ENCODE assay signal across 12 mouse cellular contexts in the genomic region with DNA sequence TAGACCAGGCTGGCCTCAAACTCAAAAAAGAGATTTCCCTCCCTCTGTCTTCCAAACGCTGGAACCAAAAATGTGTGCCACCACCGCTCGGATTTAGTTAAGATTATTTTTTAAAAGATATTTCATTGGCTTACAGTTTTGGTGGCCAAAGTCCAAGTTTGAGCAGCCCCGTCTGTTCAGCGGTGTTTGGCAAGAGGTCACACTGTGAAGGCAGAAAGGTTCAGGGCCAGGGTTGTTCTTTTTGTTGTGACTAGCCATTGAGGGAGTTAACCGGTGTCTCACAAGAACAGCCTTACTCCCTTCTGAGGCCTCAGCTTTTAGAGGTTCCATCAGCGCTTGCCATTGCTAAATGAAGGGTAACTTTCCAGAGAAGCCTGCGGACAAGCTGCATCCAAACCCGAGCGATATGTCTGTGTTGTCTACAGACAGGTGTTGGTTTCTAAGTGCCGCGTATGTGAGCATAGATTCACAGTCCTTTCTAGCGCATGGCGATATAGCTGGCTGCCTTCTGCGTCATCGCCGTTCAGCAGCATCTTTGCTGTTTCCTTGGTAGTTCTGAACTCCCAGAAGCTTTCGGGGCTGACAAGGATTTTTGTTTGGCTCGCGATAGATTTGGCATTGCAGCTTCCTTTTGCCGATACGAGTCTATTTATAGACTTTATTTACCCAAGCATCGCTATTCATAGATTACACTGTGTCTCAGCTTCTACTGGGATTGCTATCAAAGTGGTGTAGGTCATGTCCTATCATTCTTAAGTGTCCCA. TPM values are rescaled to one million over a fixed set of nuclear protein-coding genes. Genes with fewer than 3 reads are reported as not detected.
DNase-seq lines count a peak whose midpoint lies in the region; ATAC-seq and TF ChIP-seq lines count a peak whose summit lies in the region.
"Had no signal": no experiment of that assay in that cellular context is flagged by ENCODE, and none has a peak within 500 bp of the region (broad histone marks: within the 10 kb centered on the region; RNA-seq: fewer than 3 reads in every experiment).

No protein-coding gene starts in this region.

- no peak for DNase-seq in kidney, postnatal 4 days
- no peak for DNase-seq in spleen, adult 2 months (ENCODE audit: low read depth in 1 of 2, low spot score in 2 of 2)
- no peak for DNase-seq in spleen, adult 12 weeks (ENCODE audit: low spot score)
- DNase-seq: kidney, adult 11 months; thymus, adult 2 months had no signal

- no peak overlapping the region for H3K4me3 ChIP-seq in forebrain, embryonic 15.5 days
- no peak overlapping the region for H3K4me3 ChIP-seq in forebrain, embryonic 12.5 days (replicated peaks)
- no peak overlapping the region for H3K4me3 ChIP-seq in kidney, embryonic 16.5 days (ENCODE audit: low read length)
- no peak overlapping the region for H3K4me3 ChIP-seq in spleen, adult 2 months (ENCODE audit: extremely low read depth, insufficient read depth, insufficient read length)
- H3K4me3 ChIP-seq in small intestine, adult 2 months (ENCODE audit: low read depth, low read length) = no peak overlapping the region
- no peak overlapping the region for H3K4me3 ChIP-seq in hindbrain, embryonic 12.5 days
- H3K4me3 ChIP-seq: embryonic facial prominence, embryonic 15.5 days had no signal

- H3K4me1 ChIP-seq in forebrain, embryonic 15.5 days = peaks cover 3% of the 10 kb centered on the region; the same call in 1 of the 2 replicates
- H3K4me1 ChIP-seq in forebrain, embryonic 12.5 days = no peaks in the 10 kb centered on the region
- H3K4me1 ChIP-seq in kidney, embryonic 16.5 days (ENCODE audit: insufficient read depth, low read length) = peaks cover 8% of the 10 kb centered on the region
- peaks cover 9% of the 10 kb centered on the region; the same call in 1 of the 2 replicates for H3K4me1 ChIP-seq in spleen, adult 2 months (ENCODE audit: control insufficient read depth, insufficient read depth, insufficient read length)
- peaks cover 10% of the 10 kb centered on the region; the same call in 1 of the 2 replicates for H3K4me1 ChIP-seq in small intestine, adult 2 months (ENCODE audit: control insufficient read depth, insufficient read depth, insufficient read length, low read length)
- no peaks in the 10 kb centered on the region for H3K4me1 ChIP-seq in hindbrain, embryonic 12.5 days
- H3K4me1 ChIP-seq: embryonic facial prominence, embryonic 15.5 days had no signal

- H3K27me3 ChIP-seq in forebrain, embryonic 15.5 days = no peaks in the 10 kb centered on the region
- no peaks in the 10 kb centered on the region for H3K27me3 ChIP-seq in forebrain, embryonic 12.5 days
- no peaks in the 10 kb centered on the region for H3K27me3 ChIP-seq in kidney, embryonic 16.5 days (ENCODE audit: insufficient read depth, low read length)
- no peaks in the 10 kb centered on the region for H3K27me3 ChIP-seq in spleen, adult 2 months (ENCODE audit: control insufficient read depth, insufficient read depth, low read length)
- no peaks in the 10 kb centered on the region for H3K27me3 ChIP-seq in small intestine, adult 2 months (ENCODE audit: control insufficient read depth, insufficient read depth, low read length)
- no peaks in the 10 kb centered on the region for H3K27me3 ChIP-seq in hindbrain, embryonic 12.5 days
- H3K27me3 ChIP-seq: embryonic facial prominence, embryonic 15.5 days had no signal

- no peaks in the 10 kb centered on the region for H3K36me3 ChIP-seq in forebrain, embryonic 15.5 days
- H3K36me3 ChIP-seq in forebrain, embryonic 12.5 days (replicated peaks) = no peaks in the 10 kb centered on the region
- no peaks in the 10 kb centered on the region for H3K36me3 ChIP-seq in kidney, embryonic 16.5 days (ENCODE audit: insufficient read depth, low read length)
- no peaks in the 10 kb centered on the region; the same call in 1 of the 2 replicates for H3K36me3 ChIP-seq in spleen, adult 2 months (ENCODE audit: control insufficient read depth, insufficient read depth, low read length)
- no peaks in the 10 kb centered on the region for H3K36me3 ChIP-seq in small intestine, adult 2 months (ENCODE audit: control insufficient read depth, insufficient read depth, low read length)
- no peaks in the 10 kb centered on the region for H3K36me3 ChIP-seq in hindbrain, embryonic 12.5 days
- H3K36me3 ChIP-seq: embryonic facial prominence, embryonic 15.5 days had no signal

- TF ChIP-seq POLR2A in spleen, adult 2 months (IDR thresholded peaks at IDR 0.05; ENCODE audit: low read depth, low read length) = no peak
- no peak for TF ChIP-seq POLR2A in small intestine, adult 2 months (IDR thresholded peaks at IDR 0.05; ENCODE audit: low read depth, low read length)

- H3K9me3 ChIP-seq in forebrain, embryonic 15.5 days = no peaks in the 10 kb centered on the region
- no peaks in the 10 kb centered on the region for H3K9me3 ChIP-seq in forebrain, embryonic 12.5 days
- H3K9me3 ChIP-seq in kidney, embryonic 16.5 days (ENCODE audit: low read length) = no peaks in the 10 kb centered on the region
- H3K9me3 ChIP-seq in hindbrain, embryonic 12.5 days (replicated peaks) = no peaks in the 10 kb centered on the region
- H3K9me3 ChIP-seq: embryonic facial prominence, embryonic 15.5 days had no signal

- H3K9ac ChIP-seq in forebrain, embryonic 15.5 days (replicated peaks) = no peak overlapping the region
- no peak overlapping the region for H3K9ac ChIP-seq in forebrain, embryonic 12.5 days
- H3K9ac ChIP-seq in kidney, embryonic 16.5 days (replicated peaks; ENCODE audit: low read length) = no peak overlapping the region
- no peak overlapping the region for H3K9ac ChIP-seq in hindbrain, embryonic 12.5 days
- H3K9ac ChIP-seq: embryonic facial prominence, embryonic 15.5 days had no signal

- WGBS in forebrain, embryonic 15.5 days = 78% methylated on average over 23 of the region's 23 CpGs
- WGBS in forebrain, embryonic 12.5 days = 92% methylated on average over 23 of the region's 23 CpGs
- WGBS in kidney, embryonic 16.5 days = 76% methylated on average over 23 of the region's 23 CpGs
- WGBS in spleen, adult 2 months = 66% methylated on average over 23 of the region's 23 CpGs
- 34% methylated on average over 23 of the region's 23 CpGs for WGBS in small intestine, adult 2 months
- WGBS in hindbrain, embryonic 12.5 days = 91% methylated on average over 23 of the region's 23 CpGs

- peak overlapping the region; percentile 24 for H3K27ac ChIP-seq in forebrain, embryonic 15.5 days (replicated peaks)
- no peak overlapping the region for H3K27ac ChIP-seq in forebrain, embryonic 12.5 days
- H3K27ac ChIP-seq in kidney, embryonic 16.5 days (ENCODE audit: low read length) = 0 out of 2 replicates have a peak overlapping the region, but pooled peaks have one; percentile 43
- peak overlapping the region; percentile 18; the same call in 1 of the 2 replicates for H3K27ac ChIP-seq in spleen, adult 2 months (ENCODE audit: insufficient read depth, low read length)
- H3K27ac ChIP-seq in small intestine, adult 2 months (ENCODE audit: insufficient read depth, low read depth, low read length) = peak overlapping the region; percentile 13; the same call in 1 of the 2 replicates
- no peak overlapping the region for H3K27ac ChIP-seq in hindbrain, embryonic 12.5 days
- H3K27ac ChIP-seq: embryonic facial prominence, embryonic 15.5 days had no signal

- ATAC-seq in forebrain, embryonic 15.5 days (replicated peaks) = no peak
- ATAC-seq in forebrain, embryonic 12.5 days (ENCODE audit: low FRiP score) = no peak
- no peak for ATAC-seq in kidney, embryonic 16.5 days (ENCODE audit: low FRiP score, low TSS enrichment)
- no peak for ATAC-seq in hindbrain, embryonic 12.5 days (ENCODE audit: low FRiP score)
- ATAC-seq: CD4-positive, CD25-positive, alpha-beta regulatory T cell, adult 4 months had no signal

- no peak for TF ChIP-seq CTCF in spleen, adult 2 months (IDR thresholded peaks at IDR 0.05; ENCODE audit: extremely low read depth, insufficient read depth, insufficient read length, insufficient replicate concordance)
- no peak for TF ChIP-seq CTCF in small intestine, adult 2 months (IDR thresholded peaks at IDR 0.05; ENCODE audit: extremely low read depth, insufficient read length, insufficient replicate concordance, low read depth, low read length)

- no peak overlapping the region for H3K4me2 ChIP-seq in forebrain, embryonic 15.5 days (replicated peaks)
- H3K4me2 ChIP-seq in forebrain, embryonic 12.5 days = no peak overlapping the region
- H3K4me2 ChIP-seq in kidney, embryonic 16.5 days (replicated peaks; ENCODE audit: low read depth, low read length) = no peak overlapping the region
- no peak overlapping the region for H3K4me2 ChIP-seq in hindbrain, embryonic 12.5 days (replicated peaks)
- H3K4me2 ChIP-seq: embryonic facial prominence, embryonic 15.5 days had no signal

RNA-seq across cellular contexts. Expression of a gene that starts 24.3 kb away (rescaled TPM):
- polyA plus RNA-seq in forebrain, embryonic 15.5 days (2015; fragmentation: Nextera tagmentation; extraction: Ambion mirVana) = 22.6 and 25.2 TPM in 2 replicates
- polyA plus RNA-seq in forebrain, embryonic 12.5 days (2016; fragmentation: Nextera tagmentation; extraction: Ambion mirVana) = 23.8 and 31.9 TPM in 2 replicates
- polyA plus RNA-seq in kidney, embryonic 16.5 days (2015; fragmentation: Nextera tagmentation; extraction: Ambion mirVana) = 34.7 and 35.0 TPM in 2 replicates
- polyA plus RNA-seq in spleen, adult 2 months (2012; rRNA removed) = 31.3 and 33.4 TPM in 2 replicates
- 21.8 and 26.7 TPM in 2 replicates for polyA plus RNA-seq in small intestine, adult 2 months (2012; rRNA removed)
- 23.7 and 25.8 TPM in 2 replicates for polyA plus RNA-seq in hindbrain, embryonic 12.5 days (2016; fragmentation: Nextera tagmentation; extraction: Ambion mirVana)

RNA-seq across cellular contexts. Expression of a gene that starts 35.9 kb away (rescaled TPM):
- 12.1 and 13.8 TPM in 2 replicates for polyA plus RNA-seq in forebrain, embryonic 15.5 days (2015; fragmentation: Nextera tagmentation; extraction: Ambion mirVana)
- 13.6 and 17.4 TPM in 2 replicates for polyA plus RNA-seq in forebrain, embryonic 12.5 days (2016; fragmentation: Nextera tagmentation; extraction: Ambion mirVana)
- polyA plus RNA-seq in kidney, embryonic 16.5 days (2015; fragmentation: Nextera tagmentation; extraction: Ambion mirVana) = 13.4 and 14.0 TPM in 2 replicates
- polyA plus RNA-seq in spleen, adult 2 months (2012; rRNA removed) = 5.5 and 5.9 TPM in 2 replicates
- 2.8 and 12.4 TPM in 2 replicates for polyA plus RNA-seq in small intestine, adult 2 months (2012; rRNA removed)
- 12.4 and 13.7 TPM in 2 replicates for polyA plus RNA-seq in hindbrain, embryonic 12.5 days (2016; fragmentation: Nextera tagmentation; extraction: Ambion mirVana)

RNA-seq across cellular contexts. Expression of a gene that starts 51.4 kb away (rescaled TPM):
- polyA plus RNA-seq in forebrain, embryonic 15.5 days (2015; fragmentation: Nextera tagmentation; extraction: Ambion mirVana) = 132 and 133 TPM in 2 replicates
- polyA plus RNA-seq in forebrain, embryonic 12.5 days (2016; fragmentation: Nextera tagmentation; extraction: Ambion mirVana) = 203 and 204 TPM in 2 replicates
- polyA plus RNA-seq in kidney, embryonic 16.5 days (2015; fragmentation: Nextera tagmentation; extraction: Ambion mirVana) = 162 and 169 TPM in 2 replicates
- 8.6 and 8.8 TPM in 2 replicates for polyA plus RNA-seq in spleen, adult 2 months (2012; rRNA removed)
- 3.3 and 7.2 TPM in 2 replicates for polyA plus RNA-seq in small intestine, adult 2 months (2012; rRNA removed)
- polyA plus RNA-seq in hindbrain, embryonic 12.5 days (2016; fragmentation: Nextera tagmentation; extraction: Ambion mirVana) = 157 and 164 TPM in 2 replicates

Comparison
In these comparisons a context has a peak if more than half of its experiments do, and no peak if none do; other contexts are left out.
1. H3K27ac ChIP-seq: peak in forebrain, embryonic 15.5 days (single experiment), kidney, embryonic 16.5 days (single experiment), spleen, adult 2 months (single experiment) and small intestine, adult 2 months (single experiment); none in forebrain, embryonic 12.5 days (single experiment) and hindbrain, embryonic 12.5 days (single experiment).
2. RNA of a gene that starts 51.4 kb away (polyA plus RNA-seq): 203 to 204 TPM in forebrain, embryonic 12.5 days, 157 to 164 TPM in hindbrain, embryonic 12.5 days, 162 to 169 TPM in kidney, embryonic 16.5 days and 132 to 133 TPM in forebrain, embryonic 15.5 days; 8.6 to 8.8 TPM in spleen, adult 2 months and 3.3 to 7.2 TPM in small intestine, adult 2 months; every median in the first group is over 10 times any median in the second.